Mouse (Mus musculus) hindbrain, embryonic 14.5 days (tissue): ENCODE measurements around the gene Ccdc159. TPM values are rescaled to one million over a fixed set of nuclear protein-coding genes. Genes with fewer than 3 reads are reported as not detected.

Experiments used
- ATAC-seq: fragments of 200-750 bp; cut with Nextera tagmentation; 2 replicates; pipeline ENCODE4 v1.8.0; 2017; ENCODE audit warnings: moderate number of reproducible peaks, mild to moderate bottlenecking, moderate TSS enrichment, moderate library complexity; ENCODE audit not compliant: low FRiP score
- DNase-seq: peaks from one replicate; pipeline ENCODE4 v3.0.0-alpha.2; 2015; ENCODE audit warnings: low spot score
- H3K27ac ChIP-seq: fragments of 300-500 bp; sonication (generic); 2 replicates; pipeline ENCODE4 v1.5.1; 2014; ENCODE audit warnings: mild to moderate bottlenecking, moderate library complexity
- H3K27me3 ChIP-seq: fragments of 300-500 bp; sonication (generic); 2 replicates; pipeline ENCODE4 v1.6.1; 2014; ENCODE audit warnings: mild to moderate bottlenecking, low read length, mixed read lengths; ENCODE audit not compliant: control insufficient read depth, insufficient read depth
- H3K36me3 ChIP-seq: fragments of 300-500 bp; sonication (generic); replicated peaks from 2 replicates; pipeline ENCODE4 v1.6.1; 2014; ENCODE audit not compliant: control insufficient read depth, insufficient read depth
- H3K4me1 ChIP-seq: fragments of 300-500 bp; sonication (generic); replicated peaks from 2 replicates; pipeline ENCODE4 v1.6.1; 2014; ENCODE audit warnings: antibody characterized with exemption, low read length, mixed read lengths; ENCODE audit not compliant: control insufficient read depth, insufficient read depth
- H3K4me2 ChIP-seq: fragments of 300-500 bp; sonication (generic); replicated peaks from 2 replicates; pipeline ENCODE4 v1.6.1; 2014; ENCODE audit warnings: mild to moderate bottlenecking, moderate library complexity
- H3K4me3 ChIP-seq: fragments of 300-500 bp; sonication (generic); replicated peaks from 2 replicates; pipeline ENCODE4 v1.5.1; 2014; ENCODE audit warnings: mild to moderate bottlenecking, low read length
- H3K9ac ChIP-seq: fragments of 300-500 bp; sonication (generic); 2 replicates; pipeline ENCODE4 v1.6.1; 2014
- H3K9me3 ChIP-seq: fragments of 300-500 bp; sonication (generic); 2 replicates; pipeline ENCODE4 v1.6.1; 2016; ENCODE audit warnings: low read length; ENCODE audit not compliant: control insufficient read depth
- WGBS: fragments of 180-500 bp; shearing (Covaris S2); extraction: QIAGEN DNeasy Blood & Tissue Kit; methylation state at CpG from one replicate; pipeline ENCODE4 v1.1.7; 2014; 5-methylcytosine and 5-hydroxymethylcytosine counted together
- polyA plus RNA-seq: library from polyadenylated mRNA; unstranded; fragments of >200 nt; fragmentation: Nextera tagmentation; extraction: Ambion mirVana; gene quantifications from 2 replicates; pipeline ENCODE4 v1.2.1, GENCODE M21; 2014

Ccdc159 gene
- polyA plus RNA-seq, 1 experiment from 2014 or later = 8.3 TPM

GRCm38 (mm10) chr9:21918035-21918592, 9.2 kb upstream of the Ccdc159 start, which contains the start of gene Rab3d:
Rab3d (minus strand) TSS chr9:21918192.
- ATAC-seq (peak; percentile 91), DNase-seq (peak; percentile 88)
- Histone ChIP-seq H3K27ac (peak within 1 kb of the TSS; percentile 40), H3K36me3 (peaks cover 14% of the 10 kb centered on the region), H3K4me2 (peak within 1 kb of the TSS; percentile 66), H3K9ac (peak within 1 kb of the TSS; percentile 70), H3K4me3 (peak within 1 kb of the TSS; percentile 59), H3K9me3 (no peaks in the 10 kb centered on the region), H3K4me1 (no peaks in the 10 kb centered on the region), H3K27me3 (no peaks in the 10 kb centered on the region)
- WGBS = 1% methylated on average over 36 of the region's 36 CpGs

DNA sequence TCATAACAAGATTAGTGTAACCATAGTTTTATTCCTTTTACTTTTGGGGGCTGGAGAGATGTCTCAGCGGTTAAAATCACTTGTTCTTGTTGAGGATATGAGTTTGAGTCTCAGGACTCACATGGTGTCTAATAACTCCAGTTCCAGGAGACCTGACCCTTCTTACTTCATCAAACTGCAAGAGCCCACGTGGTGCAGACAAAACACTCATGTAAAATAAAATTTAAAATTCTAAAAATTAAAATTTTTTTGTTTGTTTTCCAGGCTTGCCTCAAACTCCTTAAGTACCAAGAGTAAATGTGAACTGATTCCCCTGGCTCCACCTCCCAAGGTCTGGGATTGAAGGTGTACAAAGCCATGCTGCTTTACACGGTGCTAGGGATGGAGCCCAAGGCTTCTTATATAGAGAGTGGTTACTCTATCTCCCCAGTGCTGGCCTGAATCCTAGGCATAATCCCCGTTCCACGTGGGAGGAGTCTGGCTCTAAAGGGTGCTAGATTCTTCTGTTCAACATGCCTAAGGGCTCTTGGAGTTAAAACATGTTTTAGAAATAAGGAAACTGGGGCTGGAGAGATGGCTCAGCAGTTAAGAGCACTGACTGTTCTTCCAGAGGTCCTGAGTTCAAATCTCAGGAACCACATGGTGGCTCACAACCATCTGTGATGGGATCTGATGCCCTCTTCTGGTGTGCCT, 8.4 kb upstream of the Ccdc159 start:
- Histone ChIP-seq H3K27ac (no peak overlapping the region), H3K4me1 (no peaks in the 10 kb centered on the region), H3K4me2 (peak overlapping the region; percentile 66; the same call in 1 of the 2 replicates), H3K9me3 (no peaks in the 10 kb centered on the region), H3K9ac (no peak overlapping the region), H3K36me3 (peaks cover 8% of the 10 kb centered on the region; the same call in 1 of the 2 replicates), H3K27me3 (no peaks in the 10 kb centered on the region), H3K4me3 (peak overlapping the region; percentile 59)
- 24% methylated on average over 5 of the region's 5 CpGs for WGBS
- ATAC-seq (no peak), DNase-seq (no peak)

- DNase-seq (no peak), ATAC-seq (no peak)
- H3K9ac ChIP-seq = no peak overlapping the region
- no peak overlapping the region for H3K27ac ChIP-seq
- no peaks in the 10 kb centered on the region for H3K27me3 ChIP-seq
- no peak overlapping the region for H3K4me2 ChIP-seq
- H3K4me1 ChIP-seq = peaks cover 12% of the 10 kb centered on the region
- 89% methylated on average over 4 of the region's 4 CpGs for WGBS
- no peak overlapping the region for H3K4me3 ChIP-seq
- H3K9me3 ChIP-seq = no peaks in the 10 kb centered on the region
- H3K36me3 ChIP-seq = no peaks in the 10 kb centered on the region
Observed at GRCm38 (mm10) chr9:21923036-21923435, 4.2 kb upstream of the Ccdc159 start.

- Histone ChIP-seq H3K9ac (no peak overlapping the region), H3K27me3 (no peaks in the 10 kb centered on the region), H3K4me3 (no peak overlapping the region), H3K36me3 (no peaks in the 10 kb centered on the region), H3K4me2 (no peak overlapping the region), H3K4me1 (peaks cover 12% of the 10 kb centered on the region), H3K9me3 (no peaks in the 10 kb centered on the region), H3K27ac (no peak overlapping the region)
- 85% methylated on average over 3 of the region's 3 CpGs for WGBS
- ATAC-seq (no peak), DNase-seq (no peak)
Observed at GRCm38 (mm10) chr9:21923490-21924098, 3.7 kb upstream of the Ccdc159 start.

GRCm38 (mm10) chr9:21924099-21924493, 3.2 kb upstream of the Ccdc159 start:
- DNase-seq (no peak), ATAC-seq (no peak)
- no peak overlapping the region for H3K27ac ChIP-seq
- no peak overlapping the region for H3K9ac ChIP-seq
- no peaks in the 10 kb centered on the region for H3K36me3 ChIP-seq
- no peak overlapping the region for H3K4me2 ChIP-seq
- 67% methylated on average over 6 of the region's 6 CpGs for WGBS
- no peak overlapping the region for H3K4me3 ChIP-seq
- no peaks in the 10 kb centered on the region for H3K9me3 ChIP-seq
- no peaks in the 10 kb centered on the region for H3K27me3 ChIP-seq
- H3K4me1 ChIP-seq = peaks cover 12% of the 10 kb centered on the region

DNA sequence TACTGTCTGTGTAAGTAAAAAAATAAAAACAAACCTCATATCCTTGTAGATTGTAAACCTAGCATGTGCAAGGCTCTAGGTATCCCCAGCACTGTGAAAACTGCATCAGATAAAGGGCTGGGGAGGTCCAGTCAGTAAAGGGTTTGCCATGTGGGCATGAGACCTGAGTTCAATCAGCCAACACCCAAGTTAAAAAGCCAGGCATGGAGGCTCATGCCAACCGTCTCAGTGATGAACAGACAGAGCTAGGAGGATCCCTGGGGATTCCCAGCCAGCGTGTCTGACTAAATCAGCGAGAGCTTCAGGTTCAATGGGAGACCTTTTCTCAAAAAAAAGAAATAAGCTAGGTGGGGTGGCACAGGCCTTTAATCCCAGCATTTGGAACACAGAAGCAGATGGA, 2.2 kb upstream of the Ccdc159 start:
- H3K4me1 ChIP-seq = peaks cover 12% of the 10 kb centered on the region
- no peak for DNase-seq
- 84% methylated on average over 3 of the region's 3 CpGs for WGBS
- H3K27me3 ChIP-seq = no peaks in the 10 kb centered on the region
- H3K4me3 ChIP-seq = no peak overlapping the region
- H3K27ac ChIP-seq = no peak overlapping the region
- H3K9me3 ChIP-seq = no peaks in the 10 kb centered on the region
- H3K36me3 ChIP-seq = no peaks in the 10 kb centered on the region
- H3K9ac ChIP-seq = no peak overlapping the region
- ATAC-seq = no peak
- no peak overlapping the region for H3K4me2 ChIP-seq

DNA sequence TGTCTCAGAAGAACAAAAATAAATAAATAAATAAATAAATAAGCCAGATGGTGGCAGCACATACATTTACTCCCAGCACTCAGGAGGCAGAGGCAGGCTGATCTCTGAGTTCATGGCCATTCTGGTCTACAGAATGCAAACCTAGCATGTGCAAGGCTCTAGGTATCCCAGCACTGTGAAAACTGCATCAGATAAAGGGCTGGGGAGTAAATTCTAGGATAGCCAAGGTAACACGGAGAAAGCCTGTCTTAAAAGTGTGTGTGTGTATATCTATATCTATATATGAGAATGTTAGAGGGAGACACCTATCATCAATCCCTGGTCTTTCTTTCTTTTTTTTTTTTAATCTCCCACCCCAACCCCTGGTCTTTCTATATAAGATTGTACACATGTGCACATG, 1.8 kb upstream of the Ccdc159 start:
- Histone ChIP-seq H3K36me3 (no peaks in the 10 kb centered on the region), H3K27me3 (no peaks in the 10 kb centered on the region)
- WGBS = 100% methylated on average over 1 of the region's 1 CpGs

GRCm38 (mm10) chr9:21926155-21926554, 1.1 kb upstream of the Ccdc159 start:
- H3K27me3 ChIP-seq = no peaks in the 10 kb centered on the region
- H3K9ac ChIP-seq = 0 out of 2 replicates have a peak overlapping the region, but pooled peaks have one; percentile 65
- no peaks in the 10 kb centered on the region for H3K36me3 ChIP-seq
- WGBS = 86% methylated on average over 6 of the region's 6 CpGs
- no peaks in the 10 kb centered on the region for H3K9me3 ChIP-seq
- H3K27ac ChIP-seq = no peak overlapping the region
- H3K4me1 ChIP-seq = peaks cover 12% of the 10 kb centered on the region
- peak overlapping the region; percentile 43; the same call in 1 of the 2 replicates for H3K4me3 ChIP-seq
- no peak for ATAC-seq
- peak overlapping the region; percentile 60 for H3K4me2 ChIP-seq
- no peak for DNase-seq

More for the DNA sequence above, 1.8 kb upstream of the Ccdc159 start:
- Histone ChIP-seq H3K4me1 (peaks cover 12% of the 10 kb centered on the region), H3K4me3 (no peak overlapping the region), H3K4me2 (no peak overlapping the region), H3K9me3 (no peaks in the 10 kb centered on the region), H3K27ac (no peak overlapping the region), H3K9ac (no peak overlapping the region)
- ATAC-seq = no peak
- DNase-seq = no peak

DNA sequence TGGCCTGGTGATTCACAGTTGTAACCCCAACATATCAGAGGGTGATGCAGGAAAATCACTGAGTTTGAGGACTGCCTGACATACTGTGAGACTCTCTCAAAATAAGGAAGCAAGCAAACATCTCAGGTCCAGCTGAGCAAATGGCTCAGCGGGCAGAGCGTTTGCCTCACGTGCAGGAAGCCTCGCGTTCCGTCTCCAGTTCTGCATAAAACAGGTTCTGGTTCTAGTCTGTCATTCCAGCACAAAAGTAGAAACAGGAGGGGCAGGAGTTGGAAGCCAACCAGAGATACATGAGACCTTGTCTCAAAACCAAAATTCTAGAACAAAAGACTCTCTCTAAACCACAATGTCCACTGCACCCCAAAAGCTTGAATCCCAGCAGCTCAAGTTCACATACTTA, 487 bp upstream of the Ccdc159 start:
- no peaks in the 10 kb centered on the region for H3K9me3 ChIP-seq
- H3K9ac ChIP-seq = peak overlapping the region; percentile 65
- H3K36me3 ChIP-seq = no peaks in the 10 kb centered on the region
- no peaks in the 10 kb centered on the region for H3K27me3 ChIP-seq
- DNase-seq (peak; percentile 26), ATAC-seq (no peak)
- H3K4me3 ChIP-seq = peak overlapping the region; percentile 43
- H3K4me2 ChIP-seq = peak overlapping the region; percentile 60
- peaks cover 12% of the 10 kb centered on the region for H3K4me1 ChIP-seq
- 2% methylated on average over 6 of the region's 6 CpGs for WGBS
- peak overlapping the region; percentile 75 for H3K27ac ChIP-seq
